Mouse (Mus musculus): Measurements from ENCODE around the gene Spire2.

- TF ChIP-seq TAL1 (IDR thresholded peaks at IDR 0.05; ENCODE audit: low read length) (no peak), GATA1 (IDR thresholded peaks at IDR 0.05; ENCODE audit: low read length) (no peak)
Measured at GRCm38 (mm10) chr8:123375701-123376100, 43.2 kb downstream of the Spire2 start.

Data from erythroblast, embryonic 14.5 days (primary cell).